Mouse (Mus musculus): ENCODE measurements at regions not wholly inside any gene's neighbourhood (a gene's known extent, or its start where the extent isn't known, plus 50 kb on each side); places are given as distances from the start of the nearest gene placed in this dataset.

DNA sequence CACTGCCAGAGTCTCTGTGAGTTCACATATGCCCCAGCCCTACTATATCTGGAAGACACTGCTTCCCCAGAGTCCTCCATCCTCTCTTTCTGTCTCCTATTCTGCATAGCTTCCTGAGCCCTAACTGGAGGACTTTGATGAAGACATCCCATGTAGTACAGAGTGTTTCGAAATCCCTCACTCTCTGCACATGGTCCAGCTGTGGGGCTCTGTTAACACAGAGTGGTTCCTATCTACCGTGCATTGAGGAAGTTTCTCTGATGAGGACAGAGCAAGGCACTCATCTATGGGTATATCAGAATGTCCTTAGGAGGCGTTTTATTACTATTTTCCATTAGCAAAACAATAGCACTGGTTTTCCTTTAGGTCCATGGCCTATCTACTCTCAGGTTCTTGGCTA lies 117.7 kb downstream of the Kcnrg start:
- no peak for DNase-seq (ENCODE audit: low read depth)
- TF ChIP-seq POLR2A (IDR thresholded peaks at IDR 0.05; ENCODE audit: borderline replicate concordance, extremely low read depth, insufficient read depth, insufficient read length, poor library complexity, severe bottlenecking) (no peak), CTCF (IDR thresholded peaks at IDR 0.05; ENCODE audit: borderline replicate concordance, extremely low read depth, insufficient read depth, insufficient read length) (no peak)

DNA sequence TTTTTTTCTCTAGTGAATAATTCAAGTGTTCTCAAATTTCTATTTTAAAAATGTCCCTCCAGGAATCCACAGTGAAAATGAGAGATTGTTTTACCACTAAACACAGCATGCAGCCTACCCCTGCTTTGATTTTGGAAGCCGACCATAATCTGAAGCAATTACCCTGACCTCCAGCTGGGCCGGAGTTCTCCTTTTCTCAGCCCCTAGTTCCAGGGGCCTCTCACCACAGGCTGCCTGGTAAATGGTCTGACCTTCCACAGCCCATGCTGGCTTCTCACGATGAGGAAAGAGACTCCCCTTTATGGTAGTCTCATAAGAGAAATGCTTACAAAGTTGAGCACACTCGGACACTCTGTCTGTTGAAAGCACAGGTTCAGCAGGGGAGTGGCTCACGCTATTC lies 121.3 kb downstream of the Kcnrg start:
- no peak for TF ChIP-seq CTCF (IDR thresholded peaks at IDR 0.05; ENCODE audit: borderline replicate concordance, extremely low read depth, insufficient read depth, insufficient read length)
- TF ChIP-seq POLR2A (IDR thresholded peaks at IDR 0.05; ENCODE audit: borderline replicate concordance, extremely low read depth, insufficient read depth, insufficient read length, poor library complexity, severe bottlenecking), result no peak
- DNase-seq (ENCODE audit: low read depth), result no peak

- DNase-seq (ENCODE audit: low read depth), result no peak
- TF ChIP-seq CTCF (IDR thresholded peaks at IDR 0.05; ENCODE audit: borderline replicate concordance, extremely low read depth, insufficient read depth, insufficient read length) (no peak), POLR2A (IDR thresholded peaks at IDR 0.05; ENCODE audit: borderline replicate concordance, extremely low read depth, insufficient read depth, insufficient read length, poor library complexity, severe bottlenecking) (no peak)
Measured at GRCm38 (mm10) chr14:61735541-61735940, 128.3 kb downstream of the Kcnrg start.

- no peak for TF ChIP-seq POLR2A (IDR thresholded peaks at IDR 0.05; ENCODE audit: borderline replicate concordance, extremely low read depth, insufficient read depth, insufficient read length, poor library complexity, severe bottlenecking)
- TF ChIP-seq CTCF (IDR thresholded peaks at IDR 0.05; ENCODE audit: borderline replicate concordance, extremely low read depth, insufficient read depth, insufficient read length), result no peak
- DNase-seq (ENCODE audit: low read depth), result peak; percentile 73
Measured at GRCm38 (mm10) chr14:61736384-61737322, 129.4 kb downstream of the Kcnrg start.

GRCm38 (mm10) chr14:61737504-61738040 lies 130.3 kb downstream of the Kcnrg start:
- no peak for DNase-seq (ENCODE audit: low read depth)
- no peak for TF ChIP-seq POLR2A (IDR thresholded peaks at IDR 0.05; ENCODE audit: borderline replicate concordance, extremely low read depth, insufficient read depth, insufficient read length, poor library complexity, severe bottlenecking)
- no peak for TF ChIP-seq CTCF (IDR thresholded peaks at IDR 0.05; ENCODE audit: borderline replicate concordance, extremely low read depth, insufficient read depth, insufficient read length)

DNA sequence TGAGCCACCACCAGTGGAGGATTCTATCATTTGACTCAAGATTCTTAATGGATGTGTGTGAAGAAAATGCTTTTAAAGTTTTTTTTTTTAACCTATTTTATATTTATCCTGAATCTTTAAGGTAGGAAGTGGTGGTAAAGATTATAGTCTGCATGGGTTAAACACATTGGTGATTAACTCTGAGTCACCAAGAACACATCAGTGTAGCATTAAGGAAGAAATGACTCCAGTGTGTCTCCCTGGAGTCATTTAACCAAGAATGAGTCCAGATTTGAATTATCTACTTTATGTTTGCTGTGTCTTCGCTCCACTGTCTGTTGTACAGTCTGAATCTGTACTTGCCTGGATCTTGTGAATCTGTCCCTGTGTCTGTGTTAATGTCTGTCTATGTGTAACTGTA lies 132.2 kb downstream of the Kcnrg start:
- TF ChIP-seq CTCF (IDR thresholded peaks at IDR 0.05; ENCODE audit: borderline replicate concordance, extremely low read depth, insufficient read depth, insufficient read length), result no peak
- no peak for TF ChIP-seq POLR2A (IDR thresholded peaks at IDR 0.05; ENCODE audit: borderline replicate concordance, extremely low read depth, insufficient read depth, insufficient read length, poor library complexity, severe bottlenecking)
- DNase-seq (ENCODE audit: low read depth), result no peak

- TF ChIP-seq POLR2A (IDR thresholded peaks at IDR 0.05; ENCODE audit: borderline replicate concordance, extremely low read depth, insufficient read depth, insufficient read length, poor library complexity, severe bottlenecking) (no peak), CTCF (IDR thresholded peaks at IDR 0.05; ENCODE audit: borderline replicate concordance, extremely low read depth, insufficient read depth, insufficient read length) (no peak)
- DNase-seq (ENCODE audit: low read depth), result peak; percentile 47
Measured at GRCm38 (mm10) chr14:61743855-61744408, 136.7 kb downstream of the Kcnrg start.

- peak; percentile 62 for DNase-seq (ENCODE audit: low read depth)
- no peak for TF ChIP-seq CTCF (IDR thresholded peaks at IDR 0.05; ENCODE audit: borderline replicate concordance, extremely low read depth, insufficient read depth, insufficient read length)
Measured at GRCm38 (mm10) chr14:61753421-61753820, 146.2 kb downstream of the Kcnrg start.

GRCm38 (mm10) chr14:61756651-61757050 lies 149.4 kb downstream of the Kcnrg start:
- TF ChIP-seq POLR2A (IDR thresholded peaks at IDR 0.05; ENCODE audit: borderline replicate concordance, extremely low read depth, insufficient read depth, insufficient read length, poor library complexity, severe bottlenecking) (no peak), CTCF (IDR thresholded peaks at IDR 0.05; ENCODE audit: borderline replicate concordance, extremely low read depth, insufficient read depth, insufficient read length) (no peak)
- no peak for DNase-seq (ENCODE audit: low read depth)

- DNase-seq (ENCODE audit: low read depth), result peak; percentile 95
- TF ChIP-seq CTCF (IDR thresholded peaks at IDR 0.05; ENCODE audit: borderline replicate concordance, extremely low read depth, insufficient read depth, insufficient read length) (no peak), POLR2A (IDR thresholded peaks at IDR 0.05; ENCODE audit: borderline replicate concordance, extremely low read depth, insufficient read depth, insufficient read length, poor library complexity, severe bottlenecking) (no peak)
Measured at GRCm38 (mm10) chr14:61757086-61757822, 150.0 kb downstream of the Kcnrg start.

- TF ChIP-seq CTCF (IDR thresholded peaks at IDR 0.05; ENCODE audit: borderline replicate concordance, extremely low read depth, insufficient read depth, insufficient read length), result no peak
- TF ChIP-seq POLR2A (IDR thresholded peaks at IDR 0.05; ENCODE audit: borderline replicate concordance, extremely low read depth, insufficient read depth, insufficient read length, poor library complexity, severe bottlenecking), result no peak
- no peak for DNase-seq (ENCODE audit: low read depth)
Measured at GRCm38 (mm10) chr14:61757823-61758175, 150.5 kb downstream of the Kcnrg start.

All from brain, embryonic 14.5 days (tissue).